Mouse (Mus musculus) neural tube, embryonic 12.5 days (tissue): Measurements from ENCODE around the gene Scaf11. TPM values are rescaled to one million over a fixed set of nuclear protein-coding genes. Genes with fewer than 3 reads are reported as not detected.

Source experiments
- ATAC-seq: fragments of 200-750 bp; cut with Nextera tagmentation; 2 replicates; pipeline ENCODE4 v1.8.0; 2017; ENCODE audit warnings: low read depth, mild to moderate bottlenecking, moderate TSS enrichment, moderate library complexity; ENCODE audit not compliant: low FRiP score
- H3K27ac ChIP-seq: fragments of 300-500 bp; sonication (generic); 2 replicates; pipeline ENCODE4 v1.5.1; 2016
- H3K27me3 ChIP-seq: fragments of 300-500 bp; sonication (generic); replicated peaks from 2 replicates; pipeline ENCODE4 v1.6.1; 2016; ENCODE audit warnings: mild to moderate bottlenecking
- H3K36me3 ChIP-seq: fragments of 300-500 bp; sonication (generic); 2 replicates; pipeline ENCODE4 v1.6.1; 2016; ENCODE audit warnings: mild to moderate bottlenecking
- H3K4me1 ChIP-seq: fragments of 300-500 bp; sonication (generic); 2 replicates; pipeline ENCODE4 v1.6.1; 2016
- H3K4me2 ChIP-seq: fragments of 300-500 bp; sonication (generic); replicated peaks from 2 replicates; pipeline ENCODE4 v1.6.1; 2016; ENCODE audit warnings: mild to moderate bottlenecking
- H3K4me3 ChIP-seq: fragments of 300-500 bp; sonication (generic); 2 replicates; pipeline ENCODE4 v1.5.1; 2016
- H3K9ac ChIP-seq: fragments of 300-500 bp; sonication (generic); 2 replicates; pipeline ENCODE4 v1.6.1; 2016; ENCODE audit warnings: mild to moderate bottlenecking
- H3K9me3 ChIP-seq: fragments of 300-500 bp; sonication (generic); 2 replicates; pipeline ENCODE4 v1.6.1; 2016; ENCODE audit warnings: mild to moderate bottlenecking
- WGBS: fragments of 180-500 bp; shearing (Covaris S2); methylation state at CpG from one replicate; pipeline ENCODE4 v1.1.7; 2016; 5-methylcytosine and 5-hydroxymethylcytosine counted together
- polyA plus RNA-seq: library from polyadenylated mRNA; unstranded; fragments of >200 nt; fragmentation: Nextera tagmentation; extraction: Ambion mirVana; gene quantifications from 2 replicates; pipeline ENCODE4 v1.2.1, GENCODE M21; 2016

The Scaf11 gene
- polyA plus RNA-seq, 1 experiment from 2014 or later = 80.1 TPM

- no peak overlapping the region for H3K27ac ChIP-seq
- H3K4me2 ChIP-seq = no peak overlapping the region
- H3K27me3 ChIP-seq = no peaks in the 10 kb centered on the region
- no peak for ATAC-seq
- 80% methylated on average over 3 of the region's 3 CpGs for WGBS
- no peaks in the 10 kb centered on the region for H3K4me1 ChIP-seq
- H3K36me3 ChIP-seq = no peaks in the 10 kb centered on the region
- no peak overlapping the region for H3K4me3 ChIP-seq
- H3K9ac ChIP-seq = no peak overlapping the region
- H3K9me3 ChIP-seq = no peaks in the 10 kb centered on the region
Measured at GRCm38 (mm10) chr15:96480822-96481221, 20.2 kb upstream of the Scaf11 start.

- H3K4me1 ChIP-seq = no peaks in the 10 kb centered on the region
- no peaks in the 10 kb centered on the region for H3K9me3 ChIP-seq
- H3K36me3 ChIP-seq = no peaks in the 10 kb centered on the region
- no peak overlapping the region for H3K27ac ChIP-seq
- H3K4me3 ChIP-seq = no peak overlapping the region
- WGBS = 88% methylated on average over 12 of the region's 12 CpGs
- ATAC-seq = no peak
- H3K27me3 ChIP-seq = no peaks in the 10 kb centered on the region
- H3K9ac ChIP-seq = no peak overlapping the region
- H3K4me2 ChIP-seq = no peak overlapping the region
Measured at GRCm38 (mm10) chr15:96478006-96478405, 17.4 kb upstream of the Scaf11 start.

GRCm38 (mm10) chr15:96476359-96476758, 15.7 kb upstream of the Scaf11 start:
- Histone ChIP-seq H3K27me3 (no peaks in the 10 kb centered on the region), H3K36me3 (no peaks in the 10 kb centered on the region), H3K4me3 (no peak overlapping the region), H3K27ac (no peak overlapping the region), H3K9ac (no peak overlapping the region), H3K9me3 (no peaks in the 10 kb centered on the region), H3K4me2 (no peak overlapping the region), H3K4me1 (no peaks in the 10 kb centered on the region)
- WGBS = 8% methylated on average over 7 of the region's 7 CpGs
- no peak for ATAC-seq

GRCm38 (mm10) chr15:96475571-96475972, 14.9 kb upstream of the Scaf11 start:
- Histone ChIP-seq H3K27ac (no peak overlapping the region), H3K27me3 (no peaks in the 10 kb centered on the region), H3K4me1 (no peaks in the 10 kb centered on the region), H3K4me2 (no peak overlapping the region), H3K36me3 (no peaks in the 10 kb centered on the region), H3K9me3 (no peaks in the 10 kb centered on the region), H3K9ac (no peak overlapping the region), H3K4me3 (no peak overlapping the region)
- WGBS = 85% methylated on average over 7 of the region's 7 CpGs
- no peak for ATAC-seq

- no peaks in the 10 kb centered on the region for H3K27me3 ChIP-seq
- 83% methylated on average over 20 of the region's 20 CpGs for WGBS
- no peak overlapping the region for H3K4me3 ChIP-seq
- no peaks in the 10 kb centered on the region for H3K36me3 ChIP-seq
- no peaks in the 10 kb centered on the region for H3K4me1 ChIP-seq
- ATAC-seq = no peak
- H3K27ac ChIP-seq = no peak overlapping the region
- no peak overlapping the region for H3K9ac ChIP-seq
- no peak overlapping the region for H3K4me2 ChIP-seq
- H3K9me3 ChIP-seq = no peaks in the 10 kb centered on the region
Measured at GRCm38 (mm10) chr15:96474325-96474955, 13.8 kb upstream of the Scaf11 start.

GRCm38 (mm10) chr15:96473920-96474319, 13.3 kb upstream of the Scaf11 start:
- Histone ChIP-seq H3K4me3 (no peak overlapping the region), H3K9me3 (no peaks in the 10 kb centered on the region), H3K27me3 (no peaks in the 10 kb centered on the region), H3K4me2 (no peak overlapping the region), H3K36me3 (no peaks in the 10 kb centered on the region), H3K9ac (no peak overlapping the region), H3K27ac (no peak overlapping the region), H3K4me1 (no peaks in the 10 kb centered on the region)
- 93% methylated on average over 15 of the region's 15 CpGs for WGBS
- ATAC-seq = no peak

- H3K4me1 ChIP-seq = no peaks in the 10 kb centered on the region
- H3K27me3 ChIP-seq = no peaks in the 10 kb centered on the region
- H3K36me3 ChIP-seq = no peaks in the 10 kb centered on the region
- H3K4me2 ChIP-seq = no peak overlapping the region
- no peak overlapping the region for H3K27ac ChIP-seq
- no peak overlapping the region for H3K9ac ChIP-seq
- no peaks in the 10 kb centered on the region for H3K9me3 ChIP-seq
- no peak overlapping the region for H3K4me3 ChIP-seq
- ATAC-seq = no peak
- WGBS = 90% methylated on average over 2 of the region's 2 CpGs
Measured at GRCm38 (mm10) chr15:96468316-96468715, 7.7 kb upstream of the Scaf11 start.

GRCm38 (mm10) chr15:96467844-96468243, 7.2 kb upstream of the Scaf11 start:
- Histone ChIP-seq H3K27me3 (no peaks in the 10 kb centered on the region), H3K9ac (no peak overlapping the region), H3K4me3 (no peak overlapping the region), H3K27ac (no peak overlapping the region), H3K4me2 (no peak overlapping the region), H3K4me1 (no peaks in the 10 kb centered on the region), H3K9me3 (no peaks in the 10 kb centered on the region), H3K36me3 (no peaks in the 10 kb centered on the region)
- ATAC-seq = no peak
- 83% methylated on average over 5 of the region's 5 CpGs for WGBS

- no peak overlapping the region for H3K27ac ChIP-seq
- 92% methylated on average over 13 of the region's 13 CpGs for WGBS
- no peaks in the 10 kb centered on the region for H3K27me3 ChIP-seq
- no peak overlapping the region for H3K4me3 ChIP-seq
- no peaks in the 10 kb centered on the region for H3K36me3 ChIP-seq
- H3K4me2 ChIP-seq = no peak overlapping the region
- H3K9me3 ChIP-seq = no peaks in the 10 kb centered on the region
- peaks cover 7% of the 10 kb centered on the region; the same call in 1 of the 2 replicates for H3K4me1 ChIP-seq
- H3K9ac ChIP-seq = no peak overlapping the region
- no peak for ATAC-seq
Measured at GRCm38 (mm10) chr15:96466362-96466903, 5.8 kb upstream of the Scaf11 start.

GRCm38 (mm10) chr15:96465076-96465475, 4.4 kb upstream of the Scaf11 start:
- ATAC-seq = no peak
- WGBS = 89% methylated on average over 11 of the region's 11 CpGs
- Histone ChIP-seq H3K4me3 (no peak overlapping the region), H3K4me2 (no peak overlapping the region), H3K36me3 (no peaks in the 10 kb centered on the region), H3K9me3 (no peaks in the 10 kb centered on the region), H3K27me3 (no peaks in the 10 kb centered on the region), H3K9ac (no peak overlapping the region), H3K27ac (no peak overlapping the region), H3K4me1 (peaks cover 7% of the 10 kb centered on the region; the same call in 1 of the 2 replicates)

- no peak for ATAC-seq
- H3K9me3 ChIP-seq = no peaks in the 10 kb centered on the region
- 97% methylated on average over 15 of the region's 15 CpGs for WGBS
- H3K27ac ChIP-seq = no peak overlapping the region
- H3K27me3 ChIP-seq = no peaks in the 10 kb centered on the region
- H3K9ac ChIP-seq = no peak overlapping the region
- H3K4me3 ChIP-seq = no peak overlapping the region
- no peak overlapping the region for H3K4me2 ChIP-seq
- H3K4me1 ChIP-seq = peaks cover 14% of the 10 kb centered on the region; the same call in 1 of the 2 replicates
- H3K36me3 ChIP-seq = no peaks in the 10 kb centered on the region
Measured at GRCm38 (mm10) chr15:96463821-96464220, 3.2 kb upstream of the Scaf11 start.

GRCm38 (mm10) chr15:96462611-96463010, 2.0 kb upstream of the Scaf11 start:
- H3K4me2 ChIP-seq = no peak overlapping the region
- H3K27me3 ChIP-seq = no peaks in the 10 kb centered on the region
- no peak overlapping the region for H3K9ac ChIP-seq
- no peak overlapping the region for H3K27ac ChIP-seq
- H3K36me3 ChIP-seq = no peaks in the 10 kb centered on the region
- 87% methylated on average over 3 of the region's 3 CpGs for WGBS
- peaks cover 20% of the 10 kb centered on the region for H3K4me1 ChIP-seq
- H3K4me3 ChIP-seq = no peak overlapping the region
- no peaks in the 10 kb centered on the region for H3K9me3 ChIP-seq
- ATAC-seq = no peak
